Mouse (Mus musculus): ENCODE measurements around the gene Osbpl7. TPM values are rescaled to one million over a fixed set of nuclear protein-coding genes. Genes with fewer than 3 reads are reported as not detected.

Osbpl7 gene
- polyA plus RNA-seq, 1 experiment, result 23.7 TPM

DNA sequence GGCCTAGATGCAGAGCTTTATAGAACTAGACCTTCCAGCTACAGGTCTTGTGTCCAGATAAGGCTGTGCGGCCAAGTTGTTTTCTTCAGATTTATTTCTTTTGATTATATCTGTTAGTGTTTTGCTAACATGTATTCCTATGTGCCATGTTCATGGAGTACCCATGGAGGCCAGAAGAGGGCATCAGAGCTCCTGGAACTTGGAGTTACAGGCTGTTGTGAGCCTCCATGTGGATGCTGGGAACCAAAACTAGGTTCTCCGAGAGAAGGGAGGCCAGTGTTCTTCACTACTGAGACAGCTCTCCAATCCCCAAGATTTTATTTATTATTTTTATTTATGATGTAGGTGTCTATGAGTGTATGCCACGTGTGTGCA lies 13.5 kb downstream of the Osbpl7 start:
- no peak for TF ChIP-seq GATA1 (IDR thresholded peaks at IDR 0.05; ENCODE audit: low read length)

DNA sequence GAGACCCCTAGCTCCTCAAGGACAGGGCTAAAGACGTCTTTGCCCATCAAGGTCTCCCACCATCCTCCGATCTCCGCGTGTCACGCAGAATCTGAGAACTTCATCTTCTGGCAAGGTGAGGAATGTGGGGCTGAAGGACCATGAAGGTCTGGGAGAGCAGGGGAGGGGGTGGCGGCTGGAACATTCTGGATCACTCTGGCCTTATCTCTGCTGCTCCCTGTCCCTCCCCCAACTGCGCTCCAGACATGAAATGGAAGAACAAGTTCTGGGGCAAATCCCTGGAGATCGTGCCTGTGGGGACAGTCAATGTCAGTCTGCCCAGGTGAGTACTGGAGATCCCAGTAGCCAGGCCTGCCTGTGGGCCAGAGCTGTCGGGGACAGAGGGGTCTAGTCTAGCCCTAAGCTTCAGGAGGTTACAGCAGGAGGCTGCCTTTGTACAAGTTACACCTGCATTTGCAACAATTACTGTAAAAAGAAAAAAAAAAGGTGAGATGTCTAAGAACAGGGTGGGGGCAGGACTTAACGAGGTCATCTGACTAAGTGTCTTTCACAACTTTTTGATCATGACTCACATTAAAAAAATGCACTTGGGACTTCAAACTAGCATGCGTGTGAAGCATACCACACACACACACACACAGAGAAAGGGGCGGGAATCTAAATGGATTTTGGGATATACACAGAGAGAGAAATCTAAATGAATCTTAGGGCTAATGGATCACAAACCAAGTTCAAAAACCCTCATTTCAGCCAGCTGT lies 15.3 kb downstream of the Osbpl7 start:
- TF ChIP-seq GATA1 (IDR thresholded peaks at IDR 0.05; ENCODE audit: low read length), result no peak

DNA sequence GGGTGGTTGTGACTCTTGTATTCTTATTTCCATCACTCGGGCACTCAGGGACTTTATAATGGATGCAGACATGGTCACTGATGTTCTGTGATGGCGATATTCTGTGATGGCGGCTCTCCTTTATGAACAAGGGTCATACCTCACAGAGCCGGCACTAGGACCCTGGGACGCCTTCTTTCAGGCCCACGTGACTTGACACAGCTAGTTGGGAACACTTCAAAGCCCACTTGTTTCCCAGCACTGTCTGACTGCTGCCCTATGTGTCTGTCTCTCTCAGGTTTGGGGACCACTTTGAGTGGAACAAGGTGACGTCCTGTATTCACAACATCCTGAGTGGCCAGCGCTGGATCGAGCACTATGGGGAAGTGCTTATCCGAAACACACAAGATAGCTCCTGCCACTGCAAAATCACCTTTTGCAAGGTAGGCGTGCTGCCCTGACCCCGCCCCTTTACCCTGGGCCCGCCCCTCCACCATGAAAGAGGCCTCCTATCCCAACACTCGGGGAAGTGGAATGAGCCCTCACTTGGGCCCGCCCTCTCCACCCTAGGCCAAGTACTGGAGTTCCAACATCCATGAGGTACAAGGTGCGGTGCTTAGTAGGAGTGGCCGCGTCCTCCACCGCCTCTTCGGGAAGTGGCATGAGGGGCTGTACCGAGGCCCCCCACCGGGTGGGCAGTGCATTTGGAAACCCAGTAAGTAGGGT lies 16.4 kb downstream of the Osbpl7 start:
- TF ChIP-seq GATA1 (IDR thresholded peaks at IDR 0.05; ENCODE audit: low read length), result no peak

DNA sequence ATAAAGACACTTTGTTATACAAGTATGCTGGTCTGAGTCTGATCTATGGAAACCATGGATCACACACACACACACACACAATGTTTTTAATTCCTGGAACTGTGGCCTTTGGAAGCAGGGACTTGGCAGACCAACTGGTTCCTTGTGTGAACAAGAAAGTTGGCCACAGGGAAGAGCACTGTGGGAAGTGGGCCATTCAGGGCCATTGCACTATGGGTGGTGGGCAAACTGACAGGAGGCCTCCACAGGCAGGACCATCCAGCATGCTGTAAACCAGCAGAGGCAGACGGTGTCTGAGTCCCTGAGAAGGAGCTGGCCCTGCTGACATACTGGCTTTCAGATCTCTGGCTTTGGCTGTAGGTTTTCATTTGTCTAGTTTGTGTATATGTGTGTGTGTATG lies 18.9 kb downstream of the Osbpl7 start:
- no peak for TF ChIP-seq GATA1 (IDR thresholded peaks at IDR 0.05; ENCODE audit: low read length)

DNA sequence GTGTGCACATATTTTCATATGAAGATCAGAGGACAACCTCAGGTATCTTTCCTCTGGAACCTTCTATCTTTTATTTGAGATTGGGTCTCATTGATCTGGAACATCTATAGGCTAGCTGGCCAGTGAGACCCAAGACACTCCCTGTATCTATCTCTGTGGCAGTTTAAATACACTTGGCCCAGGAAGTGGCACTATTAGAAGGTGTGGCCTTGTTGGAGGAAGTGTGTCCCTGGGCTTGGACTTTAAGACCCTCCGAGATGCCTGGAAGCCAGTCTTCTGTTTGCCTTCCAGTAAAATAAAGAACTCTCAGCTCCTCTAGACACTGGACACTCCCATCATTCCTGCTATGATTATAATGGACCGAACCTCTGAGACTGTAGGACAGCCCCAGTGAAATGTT lies 19.3 kb downstream of the Osbpl7 start:
- no peak for TF ChIP-seq GATA1 (IDR thresholded peaks at IDR 0.05; ENCODE audit: low read length)

DNA sequence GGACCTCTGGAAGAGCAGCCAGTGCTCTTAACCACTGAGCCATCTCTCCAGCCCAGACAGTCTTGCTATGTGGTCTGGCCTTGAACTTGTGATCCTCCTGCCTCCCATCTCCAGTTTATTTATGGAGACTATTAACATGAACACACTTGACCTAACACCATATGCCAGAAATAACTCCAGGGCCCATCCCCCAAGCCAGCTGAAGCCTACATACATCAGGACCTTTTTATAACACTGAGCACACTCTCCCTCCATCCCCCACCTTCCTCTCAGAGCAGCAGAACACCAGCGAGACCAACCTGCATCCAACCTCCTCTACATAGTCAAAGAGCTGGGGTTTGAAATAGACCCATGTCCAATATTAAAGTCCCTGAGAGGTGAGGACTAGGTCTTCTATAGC lies 20.7 kb downstream of the Osbpl7 start:
- TF ChIP-seq GATA1 (IDR thresholded peaks at IDR 0.05; ENCODE audit: low read length), result no peak

DNA sequence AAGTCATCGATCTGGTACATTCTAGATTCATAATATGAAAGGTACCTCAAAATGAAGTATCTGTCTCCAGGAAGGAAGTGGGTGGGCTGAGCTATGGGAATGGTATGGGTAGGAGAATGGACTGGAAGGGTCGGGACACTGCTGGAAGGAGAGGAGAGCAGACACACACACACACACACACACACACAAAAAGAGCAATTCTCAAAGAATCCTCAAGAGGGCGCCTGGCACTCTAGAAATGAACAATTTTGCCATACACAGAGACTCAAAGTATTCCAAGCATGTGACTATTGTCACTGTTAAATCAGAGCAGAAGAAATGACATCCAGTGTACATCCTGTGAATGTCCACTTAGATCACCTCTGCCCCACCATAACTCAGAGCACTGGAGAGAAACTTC lies 22.1 kb downstream of the Osbpl7 start:
- TF ChIP-seq GATA1 (IDR thresholded peaks at IDR 0.05; ENCODE audit: low read length), result no peak

DNA sequence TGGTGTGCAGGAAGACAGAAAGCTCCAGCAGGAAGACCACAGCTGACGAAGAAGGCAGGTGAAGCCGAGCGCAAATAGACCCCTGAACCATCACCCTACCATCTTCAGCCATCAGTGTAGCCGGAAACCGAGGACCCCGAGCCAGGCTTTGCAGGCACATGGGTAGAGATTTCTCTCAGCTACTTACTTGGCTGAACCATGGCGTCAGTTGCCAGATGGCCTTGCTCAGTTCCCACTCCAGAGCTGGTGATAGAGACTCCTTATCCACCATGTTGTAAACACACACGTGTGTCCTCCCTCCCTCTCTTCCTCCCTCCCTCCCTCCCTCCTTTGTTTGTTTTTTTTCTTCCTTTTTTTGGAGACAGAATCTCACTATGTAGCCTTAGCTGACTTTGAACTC lies 23.8 kb downstream of the Osbpl7 start:
- TF ChIP-seq GATA1 (IDR thresholded peaks at IDR 0.05; ENCODE audit: low read length), result no peak

DNA sequence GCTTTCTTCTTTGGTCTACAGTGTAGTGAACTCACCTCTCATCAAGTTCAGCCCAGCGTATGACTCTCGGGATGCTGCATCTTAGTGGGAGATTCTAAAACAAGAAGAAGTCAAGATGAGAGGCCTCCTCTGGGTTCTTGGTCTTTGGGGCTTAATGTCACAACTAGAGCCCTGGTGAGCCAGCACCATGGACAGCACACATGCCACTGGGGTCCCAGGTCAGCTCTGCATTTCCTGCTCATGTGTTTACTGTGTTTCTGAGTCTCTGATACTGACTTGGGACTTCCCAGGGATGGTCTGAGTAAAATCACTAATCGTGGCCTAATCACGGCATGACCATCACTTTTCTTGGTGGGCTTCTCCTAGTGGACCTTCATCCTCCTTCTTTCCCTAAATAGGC lies 28.3 kb downstream of the Osbpl7 start:
- no peak for TF ChIP-seq GATA1 (IDR thresholded peaks at IDR 0.05; ENCODE audit: low read length)

DNA sequence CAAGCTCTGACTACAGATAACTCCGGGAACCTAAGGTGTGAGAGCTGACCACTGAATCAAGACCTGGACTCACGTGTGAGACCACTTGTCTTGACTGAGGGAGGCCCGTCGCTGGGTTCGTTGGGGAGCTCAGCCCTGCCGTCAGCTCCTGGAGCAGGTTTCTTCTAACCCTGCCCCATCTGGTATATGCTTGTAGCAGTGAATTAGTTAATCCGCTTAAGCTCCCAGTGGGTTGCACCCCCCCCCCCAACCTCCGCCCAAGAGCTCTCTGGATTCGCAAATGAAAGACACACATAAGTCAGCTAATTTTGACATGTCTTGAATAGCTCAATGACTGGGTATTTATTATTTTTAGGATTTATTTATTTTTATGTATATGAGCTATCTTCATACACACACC lies 29.9 kb downstream of the Osbpl7 start:
- TF ChIP-seq GATA1 (IDR thresholded peaks at IDR 0.05; ENCODE audit: low read length), result no peak

DNA sequence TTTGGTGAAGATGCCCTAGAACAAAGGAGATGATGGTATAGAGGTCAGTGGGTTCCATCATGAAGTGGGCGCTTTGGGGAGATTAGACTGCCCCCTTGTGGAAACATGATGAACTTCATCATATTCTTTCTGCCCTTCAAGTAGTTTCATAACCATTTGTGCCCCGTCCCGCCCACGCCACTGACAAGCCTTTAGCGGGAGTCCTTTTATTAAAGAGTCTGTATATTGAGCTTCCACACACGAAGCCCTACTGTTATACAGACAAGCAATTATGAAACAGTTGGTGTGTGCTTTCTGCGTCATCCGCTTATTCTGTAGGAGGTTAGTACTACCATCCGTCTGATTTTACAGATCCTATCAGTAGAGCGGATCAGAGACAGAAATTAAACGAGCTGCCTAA lies 32.5 kb downstream of the Osbpl7 start:
- TF ChIP-seq GATA1 (IDR thresholded peaks at IDR 0.05; ENCODE audit: low read length), result no peak

DNA sequence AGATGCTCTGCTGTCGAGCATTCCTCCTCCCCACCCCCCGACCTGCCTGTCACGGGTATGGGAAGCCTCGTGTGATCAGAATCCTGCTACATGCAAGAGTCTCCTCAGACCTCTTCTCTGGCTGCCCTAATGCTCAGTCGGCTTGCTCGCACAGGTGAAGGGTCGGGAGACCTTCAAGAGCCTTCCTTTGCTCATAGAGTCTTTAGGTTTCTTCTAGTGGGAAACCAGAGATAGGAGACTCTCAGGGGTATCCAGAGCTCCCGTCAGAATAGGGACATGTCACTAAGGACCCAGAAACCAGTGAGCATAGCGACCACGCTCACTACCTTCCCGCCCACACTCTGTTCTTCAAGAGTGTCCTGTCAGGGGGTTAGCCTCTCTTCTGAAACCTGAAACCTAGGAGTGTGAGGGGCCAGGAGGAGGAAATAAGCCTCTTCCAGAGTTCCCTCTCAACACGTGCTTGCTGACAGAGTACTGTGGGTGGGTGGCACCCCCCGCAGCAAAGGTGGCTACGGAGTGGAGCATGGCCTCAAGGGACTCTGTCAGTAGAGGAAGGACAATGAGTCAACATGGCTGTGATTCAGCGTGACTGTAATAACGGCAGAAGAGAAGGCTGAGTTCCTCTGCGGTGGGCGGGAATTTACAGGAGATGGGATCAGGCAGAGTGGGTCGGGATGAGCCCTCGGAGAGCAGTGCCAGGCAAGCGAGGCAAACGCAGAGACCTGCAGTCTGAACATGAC lies 33.1 kb downstream of the Osbpl7 start:
- no peak for TF ChIP-seq GATA1 (IDR thresholded peaks at IDR 0.05; ENCODE audit: low read length)

DNA sequence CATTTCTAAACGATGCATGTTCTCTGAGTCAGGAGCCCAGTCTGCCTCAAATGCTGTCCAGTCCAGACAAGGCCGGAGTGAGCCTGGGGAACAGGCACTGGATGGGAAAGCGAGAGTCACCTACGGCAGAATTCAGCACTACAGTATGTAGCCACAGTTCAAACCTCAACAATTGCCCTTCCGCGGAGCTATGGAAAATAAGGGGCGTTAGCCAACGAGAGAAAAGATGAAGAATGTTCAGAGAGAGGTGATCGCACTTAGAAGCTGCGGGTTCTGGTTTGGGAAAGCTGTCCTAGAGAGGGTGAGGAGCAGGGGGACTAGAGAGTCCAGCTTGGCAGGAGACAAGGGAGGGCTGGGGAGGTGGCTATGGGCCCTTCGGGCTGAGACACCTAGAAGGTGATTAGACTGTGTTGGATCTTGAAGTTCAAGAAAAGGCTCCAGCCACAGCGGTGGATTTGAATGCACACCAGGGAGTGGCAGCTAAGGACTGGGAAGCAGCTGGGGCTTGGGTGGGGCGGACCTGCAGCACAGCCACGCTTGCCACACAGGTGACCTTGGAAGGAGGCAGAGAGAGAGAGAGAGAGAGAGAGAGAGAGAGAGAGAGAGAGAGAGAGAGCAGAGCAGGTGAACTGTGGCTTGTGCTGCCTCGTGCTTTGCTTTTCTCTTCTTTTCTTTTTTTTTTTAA lies 34.5 kb downstream of the Osbpl7 start:
- no peak for TF ChIP-seq GATA1 (IDR thresholded peaks at IDR 0.05; ENCODE audit: low read length)

DNA sequence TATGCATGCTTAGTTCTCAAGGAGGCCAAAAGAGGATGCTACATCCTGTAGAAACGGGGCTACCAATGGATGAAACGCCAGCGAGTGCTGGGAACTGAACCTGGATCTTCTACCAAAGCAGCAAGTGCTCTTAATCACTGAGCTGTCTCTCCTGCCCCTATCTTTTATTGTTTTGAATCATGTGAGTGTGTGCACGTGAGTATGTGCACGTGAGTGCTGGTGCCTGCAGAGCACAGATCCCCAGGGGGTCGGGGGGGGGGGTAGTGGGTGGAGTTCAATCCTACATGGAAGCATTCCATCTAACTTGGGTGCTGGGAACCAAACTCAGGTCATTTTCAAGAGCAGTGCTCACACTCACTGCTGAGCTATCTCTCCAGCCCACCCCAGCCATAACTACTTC lies 35.9 kb downstream of the Osbpl7 start:
- TF ChIP-seq GATA1 (IDR thresholded peaks at IDR 0.05; ENCODE audit: low read length), result no peak

DNA sequence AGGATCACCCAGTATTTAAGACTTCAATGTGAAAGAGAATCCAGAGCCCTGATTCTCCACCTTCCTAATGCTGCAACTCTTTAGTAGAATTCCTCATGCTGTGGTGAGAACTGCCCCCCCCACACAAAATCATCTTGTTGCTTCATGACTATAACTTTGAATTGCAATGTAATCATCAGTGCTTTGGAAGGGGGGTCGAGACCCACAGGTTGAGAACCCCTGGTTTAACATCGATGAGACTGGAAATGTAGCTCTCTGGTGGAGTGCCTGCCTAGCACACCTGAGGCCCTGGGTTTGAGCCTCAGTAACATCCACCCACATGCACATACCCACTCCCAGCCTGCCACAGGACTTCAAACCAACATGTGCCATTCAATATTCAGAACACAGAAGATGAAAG lies 44.2 kb downstream of the Osbpl7 start:
- TF ChIP-seq GATA1 (IDR thresholded peaks at IDR 0.05; ENCODE audit: low read length), result no peak

DNA sequence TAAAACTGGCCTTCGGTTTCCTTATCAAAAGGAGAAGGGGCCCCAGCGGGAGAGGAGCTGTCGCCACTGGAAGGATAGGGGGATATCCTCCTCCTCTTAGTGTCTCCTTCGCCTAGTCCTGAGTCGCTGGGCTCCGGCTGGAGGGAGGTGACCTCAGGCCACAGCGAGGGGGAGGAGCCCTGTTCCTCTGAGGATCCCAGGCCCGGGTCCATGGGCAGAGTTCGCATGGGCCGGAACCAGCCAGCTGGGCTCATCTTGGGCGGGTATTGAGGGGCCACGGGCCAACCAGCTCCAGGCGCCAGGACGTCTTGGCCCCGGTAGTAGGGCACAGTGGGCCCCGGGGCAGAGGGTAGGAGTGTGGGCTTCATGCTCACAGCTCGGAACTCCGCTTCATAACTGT lies 48.4 kb downstream of the Osbpl7 start:
- TF ChIP-seq GATA1 (IDR thresholded peaks at IDR 0.05; ENCODE audit: low read length), result no peak
